Mouse (Mus musculus) midbrain, embryonic 16.5 days (tissue): ENCODE measurements around the gene Arpp19. TPM values are rescaled to one million over a fixed set of nuclear protein-coding genes. Genes with fewer than 3 reads are reported as not detected.
A peak's percentile ranks its signal among the peaks of the same experiment; 100 is the strongest.

Experiments used
- ATAC-seq: fragments of 200-750 bp; cut with Nextera tagmentation; 2 replicates; pipeline ENCODE4 v1.8.0; 2017; ENCODE audit warnings: moderate TSS enrichment
- H3K27ac ChIP-seq: fragments of 300-500 bp; sonication (generic); 2 replicates; pipeline ENCODE4 v1.5.1; 2014; ENCODE audit warnings: mild to moderate bottlenecking, low read length, mixed read lengths
- H3K27me3 ChIP-seq: fragments of 300-500 bp; sonication (generic); 2 replicates; pipeline ENCODE4 v1.6.1; 2014; ENCODE audit warnings: low read depth, low read length, mixed read lengths; ENCODE audit not compliant: control insufficient read depth, insufficient read depth
- H3K36me3 ChIP-seq: fragments of 300-500 bp; sonication (generic); 2 replicates; pipeline ENCODE4 v1.6.1; 2014; ENCODE audit warnings: mild to moderate bottlenecking, low read length, moderate library complexity, mixed read lengths; ENCODE audit not compliant: control insufficient read depth, insufficient read depth
- H3K4me1 ChIP-seq: fragments of 300-500 bp; sonication (generic); 2 replicates; pipeline ENCODE4 v1.6.1; 2014; ENCODE audit warnings: mild to moderate bottlenecking, low read length, mixed read lengths; ENCODE audit not compliant: control insufficient read depth, insufficient read depth
- H3K4me2 ChIP-seq: fragments of 300-500 bp; sonication (generic); 2 replicates; pipeline ENCODE4 v1.6.1; 2014; ENCODE audit warnings: mild to moderate bottlenecking, low read length, mixed read lengths
- H3K4me3 ChIP-seq: fragments of 300-500 bp; sonication (generic); 2 replicates; pipeline ENCODE4 v1.5.1; 2014; ENCODE audit warnings: low read depth, mild to moderate bottlenecking, low read length, moderate library complexity, mixed read lengths
- H3K9ac ChIP-seq: fragments of 300-500 bp; sonication (generic); 2 replicates; pipeline ENCODE4 v1.6.1; 2014; ENCODE audit warnings: low read depth, low read length, mixed read lengths
- H3K9me3 ChIP-seq: fragments of 300-500 bp; sonication (generic); replicated peaks from 2 replicates; pipeline ENCODE4 v1.6.1; 2014; ENCODE audit warnings: mild to moderate bottlenecking, low read length, mixed read lengths; ENCODE audit not compliant: control insufficient read depth, poor library complexity, severe bottlenecking
- WGBS: fragments of 180-500 bp; shearing (Covaris S2); extraction: QIAGEN DNeasy Blood & Tissue Kit; methylation state at CpG from one replicate; pipeline ENCODE4 v1.1.7; 2014; 5-methylcytosine and 5-hydroxymethylcytosine counted together
- polyA plus RNA-seq: library from polyadenylated mRNA; unstranded; fragments of >200 nt; fragmentation: Nextera tagmentation; extraction: Ambion mirVana; gene quantifications from 2 replicates; pipeline ENCODE4 v1.2.1, GENCODE M21; 2015

Arpp19 gene
- polyA plus RNA-seq, 1 experiment from 2014 or later = 208 TPM

DNA sequence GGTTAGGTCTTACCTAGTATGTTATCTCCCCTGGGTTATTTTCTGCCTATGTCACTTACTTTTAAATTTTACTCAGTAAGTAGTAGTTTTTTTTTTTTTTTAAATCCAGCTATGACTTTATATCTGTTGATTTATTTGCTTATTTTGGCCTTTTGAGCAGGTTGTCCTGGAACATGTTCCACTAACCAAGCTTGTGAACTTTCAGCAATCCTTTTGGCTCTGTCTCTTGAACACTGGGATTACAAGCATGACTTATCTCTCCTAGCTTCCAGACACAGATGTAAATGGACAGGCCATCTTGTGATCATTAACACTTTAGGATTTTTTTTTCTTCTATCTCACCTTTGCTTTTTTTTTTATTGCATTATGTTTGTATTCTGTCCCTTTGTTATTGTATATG is 9.7 kb downstream of the Arpp19 start:
- no peak overlapping the region for H3K4me3 ChIP-seq
- no peak overlapping the region for H3K27ac ChIP-seq
- H3K9ac ChIP-seq = no peak overlapping the region
- peaks cover 6% of the 10 kb centered on the region; the same call in 1 of the 2 replicates for H3K4me1 ChIP-seq
- no peaks in the 10 kb centered on the region for H3K27me3 ChIP-seq
- H3K4me2 ChIP-seq = no peak overlapping the region
- H3K9me3 ChIP-seq = no peaks in the 10 kb centered on the region
- no peak for ATAC-seq
- no peaks in the 10 kb centered on the region for H3K36me3 ChIP-seq

GRCm38 (mm10) chr9:75049100-75049499 is 11.7 kb downstream of the Arpp19 start:
- ATAC-seq = no peak
- Histone ChIP-seq H3K36me3 (no peaks in the 10 kb centered on the region), H3K4me2 (no peak overlapping the region), H3K9me3 (no peaks in the 10 kb centered on the region), H3K9ac (no peak overlapping the region), H3K4me3 (no peak overlapping the region), H3K27ac (no peak overlapping the region), H3K4me1 (peaks cover 6% of the 10 kb centered on the region; the same call in 1 of the 2 replicates), H3K27me3 (no peaks in the 10 kb centered on the region)
- WGBS = 83% methylated on average over 3 of the region's 3 CpGs

DNA sequence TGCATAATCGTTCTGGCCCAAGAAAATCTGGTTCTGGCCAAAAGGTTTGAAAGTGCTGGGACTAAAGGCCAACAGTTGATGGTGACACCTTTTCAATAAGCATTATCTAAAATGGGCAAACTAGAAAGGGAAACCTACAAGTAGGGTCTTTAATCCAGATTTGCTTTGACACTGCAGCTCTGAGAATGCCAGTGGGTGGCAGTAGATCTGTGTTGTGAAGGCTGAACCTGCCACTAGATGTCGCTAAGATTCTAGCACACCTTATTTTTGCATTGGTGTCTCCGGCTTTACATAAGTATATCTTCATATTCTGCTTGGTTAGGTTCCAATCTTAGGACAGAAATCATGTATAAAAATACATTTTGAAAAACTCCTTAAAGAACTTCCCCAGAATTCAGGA is 12.6 kb downstream of the Arpp19 start:
- ATAC-seq = peak; percentile 73; the same call in 1 of the 2 replicates
- Histone ChIP-seq H3K4me2 (no peak overlapping the region), H3K9me3 (no peaks in the 10 kb centered on the region), H3K4me3 (no peak overlapping the region), H3K36me3 (no peaks in the 10 kb centered on the region), H3K27me3 (no peaks in the 10 kb centered on the region), H3K9ac (no peak overlapping the region), H3K4me1 (peaks cover 6% of the 10 kb centered on the region; the same call in 1 of the 2 replicates), H3K27ac (no peak overlapping the region)
- WGBS = 27% methylated on average over 3 of the region's 3 CpGs

GRCm38 (mm10) chr9:75051841-75052240 is 14.4 kb downstream of the Arpp19 start:
- no peaks in the 10 kb centered on the region for H3K27me3 ChIP-seq
- H3K4me1 ChIP-seq = peaks cover 6% of the 10 kb centered on the region; the same call in 1 of the 2 replicates
- no peak overlapping the region for H3K4me3 ChIP-seq
- no peak overlapping the region for H3K4me2 ChIP-seq
- H3K9me3 ChIP-seq = no peaks in the 10 kb centered on the region
- 87% methylated on average over 4 of the region's 4 CpGs for WGBS
- peaks cover 2% of the 10 kb centered on the region for H3K36me3 ChIP-seq
- no peak overlapping the region for H3K27ac ChIP-seq
- H3K9ac ChIP-seq = no peak overlapping the region
- ATAC-seq = no peak

DNA sequence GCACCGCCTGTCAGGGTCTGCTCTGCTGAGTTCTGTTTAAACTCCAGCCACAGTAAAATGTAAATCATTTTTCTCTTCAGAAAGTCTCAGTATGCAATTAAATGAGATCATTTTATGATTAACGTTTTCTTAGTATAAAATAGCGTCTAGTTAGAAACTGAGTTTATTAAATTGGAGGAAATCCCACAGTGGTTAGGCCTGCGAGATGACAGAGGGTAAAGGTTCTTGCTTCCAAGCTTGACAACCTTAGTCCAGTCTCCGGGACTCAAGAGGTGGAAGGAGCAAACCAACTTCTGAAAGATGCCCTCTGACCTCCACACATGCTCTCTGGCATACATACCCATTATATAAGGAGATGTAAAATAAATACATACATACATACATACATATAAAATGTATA is 17.6 kb downstream of the Arpp19 start:
- H3K4me2 ChIP-seq = no peak overlapping the region
- H3K27ac ChIP-seq = no peak overlapping the region
- H3K27me3 ChIP-seq = no peaks in the 10 kb centered on the region
- H3K36me3 ChIP-seq = peaks cover 8% of the 10 kb centered on the region
- WGBS = 93% methylated on average over 5 of the region's 5 CpGs
- H3K4me3 ChIP-seq = no peak overlapping the region
- ATAC-seq = no peak
- no peaks in the 10 kb centered on the region for H3K9me3 ChIP-seq
- peaks cover 6% of the 10 kb centered on the region; the same call in 1 of the 2 replicates for H3K4me1 ChIP-seq
- no peak overlapping the region for H3K9ac ChIP-seq

DNA sequence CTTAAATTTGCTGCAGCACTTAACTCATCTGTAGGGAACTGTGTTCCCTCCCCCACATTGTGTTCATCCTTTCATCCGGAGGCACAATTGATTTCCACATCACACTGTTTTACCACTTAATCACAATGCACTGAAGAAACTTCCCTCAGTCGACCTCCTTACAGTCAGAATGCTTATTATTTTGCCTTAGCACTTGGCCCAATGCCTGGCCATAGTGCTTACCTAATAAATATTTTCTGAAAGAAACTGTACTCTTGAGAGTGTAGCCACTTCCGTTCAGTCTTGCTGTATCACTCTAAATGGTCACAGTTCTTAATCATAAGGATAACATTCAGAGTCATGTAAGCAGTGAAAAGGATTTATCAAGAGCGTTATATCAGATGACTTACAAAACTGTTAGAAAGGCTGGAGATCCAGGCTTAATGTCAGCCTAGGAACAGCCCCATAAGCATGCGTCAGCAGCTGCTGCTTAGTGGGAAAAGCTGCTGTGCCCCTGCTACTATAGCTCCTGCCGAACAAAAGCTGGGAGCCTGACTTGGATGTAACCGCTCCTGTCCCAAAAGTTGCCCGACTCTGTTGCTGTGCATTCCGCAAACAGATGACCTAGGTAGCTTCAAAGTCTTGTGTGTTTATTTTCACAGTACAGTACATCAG is 27.4 kb downstream of the Arpp19 start:
- Histone ChIP-seq H3K9ac (no peak overlapping the region), H3K9me3 (no peaks in the 10 kb centered on the region), H3K27me3 (no peaks in the 10 kb centered on the region), H3K36me3 (no peaks in the 10 kb centered on the region), H3K4me2 (no peak overlapping the region), H3K4me3 (no peak overlapping the region), H3K27ac (no peak overlapping the region), H3K4me1 (peaks cover under 1% of the 10 kb centered on the region; the same call in 1 of the 2 replicates)
- no peak for ATAC-seq
- WGBS = 67% methylated on average over 9 of the region's 9 CpGs

DNA sequence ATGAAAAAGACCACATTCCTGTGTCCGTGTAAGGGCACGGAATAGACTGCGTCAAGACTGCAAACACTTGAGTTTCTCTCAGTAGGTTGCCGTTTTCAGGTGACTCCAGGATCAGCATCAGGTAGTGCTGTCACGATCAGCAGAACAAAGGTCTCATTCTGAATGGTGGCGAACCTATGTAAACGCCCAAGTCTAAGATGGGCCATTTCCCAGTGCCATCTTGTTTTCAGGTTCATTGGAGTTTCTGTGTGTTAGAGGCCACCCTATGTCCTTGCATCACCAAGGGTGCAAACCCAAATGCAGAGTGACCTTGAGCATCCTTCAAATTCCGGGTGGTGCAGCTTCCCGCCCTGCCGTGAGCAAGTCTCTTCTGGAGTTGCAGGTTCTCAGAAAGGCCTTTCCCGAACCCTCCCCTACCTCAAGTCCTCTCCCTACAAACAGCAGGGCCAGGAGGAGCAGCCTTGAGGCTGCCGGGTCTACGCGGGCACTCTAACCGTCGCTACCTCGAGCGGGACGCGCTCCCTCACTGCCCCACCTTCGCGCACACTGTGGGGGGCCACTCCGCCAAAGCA is 33.1 kb downstream of the Arpp19 start, which contains the start of gene Myo5a:
TSS of gene Myo5a (plus strand) at position 559 of the 572 bp plus-strand sequence.
- peak within 1 kb of the TSS; percentile 80 for H3K4me2 ChIP-seq
- peak within 1 kb of the TSS; percentile 98 for H3K27ac ChIP-seq
- 20% methylated on average over 23 of the region's 23 CpGs for WGBS
- H3K4me3 ChIP-seq = peak within 1 kb of the TSS; percentile 63
- H3K36me3 ChIP-seq = no peaks in the 10 kb centered on the region
- H3K4me1 ChIP-seq = peaks cover 27% of the 10 kb centered on the region
- H3K9ac ChIP-seq = peak within 1 kb of the TSS; percentile 99
- ATAC-seq = peak; percentile 15; the same call in 1 of the 2 replicates
- no peaks in the 10 kb centered on the region for H3K27me3 ChIP-seq
- no peaks in the 10 kb centered on the region for H3K9me3 ChIP-seq

DNA sequence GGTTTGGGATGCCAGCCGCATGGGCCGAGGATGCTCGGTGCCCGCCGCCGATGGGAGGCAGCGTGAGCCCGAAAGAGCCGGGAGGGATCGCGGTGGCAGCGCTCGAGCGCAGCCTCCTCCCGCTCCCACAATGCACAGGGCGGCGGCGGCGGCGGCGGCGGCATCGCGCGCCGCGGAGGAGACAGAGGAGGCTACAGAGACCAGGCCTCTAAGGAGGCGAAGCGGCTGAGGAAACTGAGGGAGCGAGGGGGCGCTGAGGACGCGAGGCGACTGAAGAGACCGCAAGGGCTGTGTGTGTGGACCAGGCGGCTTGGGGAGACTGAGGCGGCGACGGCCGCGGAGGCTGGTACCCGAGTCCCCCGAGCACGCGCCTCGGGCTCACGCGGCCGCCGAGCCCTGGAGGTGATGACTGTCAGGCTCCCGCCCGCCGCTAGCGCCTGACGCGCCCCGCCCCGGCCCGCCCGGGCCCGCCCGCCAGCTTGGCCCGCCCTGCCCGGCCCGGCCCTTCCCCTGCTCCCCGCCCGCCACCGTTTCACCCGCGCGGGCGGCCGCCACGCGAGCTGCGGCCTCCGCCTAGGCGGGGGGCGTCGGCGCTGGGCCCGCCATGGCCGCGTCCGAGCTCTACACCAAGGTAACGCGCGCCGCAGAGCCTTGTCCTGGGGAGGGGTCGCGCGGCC is 33.8 kb downstream of the Arpp19 start:
- no peaks in the 10 kb centered on the region for H3K27me3 ChIP-seq
- peak overlapping the region; percentile 99 for H3K9ac ChIP-seq
- WGBS = under 1% methylated on average over 51 of the region's 92 CpGs
- peaks cover 27% of the 10 kb centered on the region for H3K4me1 ChIP-seq
- H3K4me2 ChIP-seq = peak overlapping the region; percentile 80
- peak overlapping the region; percentile 63 for H3K4me3 ChIP-seq
- H3K9me3 ChIP-seq = no peaks in the 10 kb centered on the region
- H3K36me3 ChIP-seq = no peaks in the 10 kb centered on the region
- ATAC-seq = peak; percentile 97
- H3K27ac ChIP-seq = peak overlapping the region; percentile 98

GRCm38 (mm10) chr9:75071706-75072192 is 34.3 kb downstream of the Arpp19 start:
- H3K9ac ChIP-seq = peak overlapping the region; percentile 99
- peaks cover 27% of the 10 kb centered on the region for H3K4me1 ChIP-seq
- WGBS = under 1% methylated on average over 29 of the region's 29 CpGs
- H3K36me3 ChIP-seq = no peaks in the 10 kb centered on the region
- H3K4me3 ChIP-seq = peak overlapping the region; percentile 63
- ATAC-seq = peak; percentile 12; the same call in 1 of the 2 replicates
- peak overlapping the region; percentile 98 for H3K27ac ChIP-seq
- H3K27me3 ChIP-seq = no peaks in the 10 kb centered on the region
- H3K4me2 ChIP-seq = peak overlapping the region; percentile 80
- H3K9me3 ChIP-seq = no peaks in the 10 kb centered on the region
